ENCODE assay signal across 7 mouse cellular contexts in genomic region chr14:54259722-54260085, GRCm38 (mm10). TPM values are rescaled to one million over a fixed set of nuclear protein-coding genes. Genes with fewer than 3 reads are reported as not detected.
DNase-seq lines count a peak whose midpoint lies in the region; ATAC-seq and TF ChIP-seq lines count a peak whose summit lies in the region.

No protein-coding gene starts in this region.

- 15% methylated on average over 8 of the region's 8 CpGs for WGBS in limb, embryonic 14.5 days
- 16% methylated on average over 8 of the region's 8 CpGs for WGBS in stomach, embryonic 16.5 days

- DNase-seq in limb, embryonic 14.5 days (ENCODE audit: low spot score), result no peak
- no peak for DNase-seq in right cerebral cortex, postnatal 10 days (ENCODE audit: low spot score in 2 of 2)
- no peak for DNase-seq in retina, postnatal 1 day

- no peak for TF ChIP-seq CTCF in embryonic fibroblast, embryonic 13.5 days (IDR thresholded peaks at IDR 0.05; ENCODE audit: borderline replicate concordance, insufficient read depth, low read length)

- no peaks in the 10 kb centered on the region for H3K27me3 ChIP-seq in megakaryocyte, embryonic 14.5 days (replicated peaks)
- no peaks in the 10 kb centered on the region for H3K27me3 ChIP-seq in limb, embryonic 14.5 days (ENCODE audit: control insufficient read depth, insufficient read depth, low read length)
- no peaks in the 10 kb centered on the region for H3K27me3 ChIP-seq in stomach, embryonic 16.5 days (ENCODE audit: control insufficient read depth, insufficient read depth, low read length)

- peak overlapping the region; percentile 91 for H3K4me3 ChIP-seq in megakaryocyte, embryonic 14.5 days (replicated peaks)
- H3K4me3 ChIP-seq in embryonic fibroblast, embryonic 13.5 days (ENCODE audit: insufficient read depth, low read length), result peak overlapping the region; percentile 91
- H3K4me3 ChIP-seq in limb, embryonic 14.5 days (replicated peaks; ENCODE audit: low read length), result peak overlapping the region; percentile 50
- peak overlapping the region; percentile 64 for H3K4me3 ChIP-seq in stomach, embryonic 16.5 days (replicated peaks; ENCODE audit: low read length)

- peaks cover 42% of the 10 kb centered on the region for H3K36me3 ChIP-seq in megakaryocyte, embryonic 14.5 days (replicated peaks; ENCODE audit: low read length)
- H3K36me3 ChIP-seq in limb, embryonic 14.5 days (ENCODE audit: control insufficient read depth, insufficient read depth, low read length), result peaks cover 16% of the 10 kb centered on the region
- H3K36me3 ChIP-seq in stomach, embryonic 16.5 days (ENCODE audit: control insufficient read depth, insufficient read depth, low read length), result no peaks in the 10 kb centered on the region

- ATAC-seq in megakaryocyte, adult 5-6 weeks (ENCODE audit: poor library complexity, severe bottlenecking), result no peak
- no peak for ATAC-seq in limb, embryonic 14.5 days (ENCODE audit: low FRiP score, low read depth)
- no peak for ATAC-seq in stomach, embryonic 16.5 days (ENCODE audit: insufficient read depth, low FRiP score)

- H3K9me3 ChIP-seq in megakaryocyte, embryonic 14.5 days, result no peaks in the 10 kb centered on the region
- H3K9me3 ChIP-seq in limb, embryonic 14.5 days (ENCODE audit: control insufficient read depth, low read length), result no peaks in the 10 kb centered on the region
- H3K9me3 ChIP-seq in stomach, embryonic 16.5 days (replicated peaks; ENCODE audit: control insufficient read depth, low read length), result no peaks in the 10 kb centered on the region

- peak overlapping the region; percentile 54 for H3K9ac ChIP-seq in limb, embryonic 14.5 days (ENCODE audit: low read depth, low read length, severe bottlenecking)
- H3K9ac ChIP-seq in stomach, embryonic 16.5 days (ENCODE audit: low read length), result peak overlapping the region; percentile 78

- no peak for TF ChIP-seq POLR2A in embryonic fibroblast, embryonic 13.5 days (IDR thresholded peaks at IDR 0.05; ENCODE audit: low read depth, low read length)
- TF ChIP-seq POLR2A in limb, embryonic 14.5 days (IDR thresholded peaks at IDR 0.05; ENCODE audit: borderline replicate concordance, extremely low read depth, insufficient read depth, insufficient read length), result no peak

- H3K4me2 ChIP-seq in limb, embryonic 14.5 days (replicated peaks; ENCODE audit: low read depth, low read length, severe bottlenecking), result peak overlapping the region; percentile 66
- peak overlapping the region; percentile 53 for H3K4me2 ChIP-seq in stomach, embryonic 16.5 days (ENCODE audit: low read depth, low read length)

- H3K4me1 ChIP-seq in megakaryocyte, embryonic 14.5 days, result peaks cover 37% of the 10 kb centered on the region
- peaks cover 8% of the 10 kb centered on the region for H3K4me1 ChIP-seq in embryonic fibroblast, embryonic 13.5 days (ENCODE audit: control insufficient read depth, insufficient read depth, low read length)
- peaks cover 12% of the 10 kb centered on the region for H3K4me1 ChIP-seq in limb, embryonic 14.5 days (ENCODE audit: control insufficient read depth, insufficient read depth, low read length)
- peaks cover 11% of the 10 kb centered on the region; the same call in 1 of the 2 replicates for H3K4me1 ChIP-seq in stomach, embryonic 16.5 days (ENCODE audit: control insufficient read depth, insufficient read depth, low read length)

- H3K27ac ChIP-seq in embryonic fibroblast, embryonic 13.5 days (ENCODE audit: insufficient read depth, low read length), result peak overlapping the region; percentile 60
- peak overlapping the region; percentile 65 for H3K27ac ChIP-seq in limb, embryonic 14.5 days (replicated peaks; ENCODE audit: low read depth, low read length)
- H3K27ac ChIP-seq in stomach, embryonic 16.5 days (ENCODE audit: low read length), result no peak overlapping the region

RNA-seq across cellular contexts. Expression of gene Abhd4, which starts 5.7 kb away (rescaled TPM):
- polyA plus RNA-seq in megakaryocyte, embryonic 14.5 days (2012; ENCODE audit: insufficient read depth, low replicate concordance), result 17.3 and 19.7 TPM in 2 replicates
- 11.0 and 13.9 TPM in 2 replicates for total RNA-seq in megakaryocyte, adult 5-6 weeks (2015)
- total RNA-seq in megakaryocyte, adult 5-6 weeks (2017), result 10.0 and 16.5 TPM in 2 replicates
- polyA plus RNA-seq in embryonic fibroblast, embryonic 13.5 days (2011; ENCODE audit: insufficient read length, low read depth, missing spikeins), result 74.6 and 86.4 TPM in 2 replicates
- polyA plus RNA-seq in limb, embryonic 14.5 days (2012; rRNA removed), result 27.7 and 31.9 TPM in 2 replicates
- polyA plus RNA-seq in limb, embryonic 14.5 days (2014; fragmentation: Nextera tagmentation; extraction: Ambion mirVana), result 58.4 and 58.7 TPM in 2 replicates
- polyA plus RNA-seq in stomach, embryonic 16.5 days (2015; fragmentation: Nextera tagmentation; extraction: Ambion mirVana), result 51.7 and 57.0 TPM in 2 replicates

RNA-seq across cellular contexts. Expression of gene Dad1, which starts 5.8 kb away (rescaled TPM):
- 15.0 and 54.8 TPM in 2 replicates for polyA plus RNA-seq in megakaryocyte, embryonic 14.5 days (2012; ENCODE audit: insufficient read depth, low replicate concordance)
- 136 and 154 TPM in 2 replicates for total RNA-seq in megakaryocyte, adult 5-6 weeks (2015)
- 84.1 and 86.7 TPM in 2 replicates for total RNA-seq in megakaryocyte, adult 5-6 weeks (2017)
- 162 and 179 TPM in 2 replicates for polyA plus RNA-seq in embryonic fibroblast, embryonic 13.5 days (2011; ENCODE audit: insufficient read length, low read depth, missing spikeins)
- polyA plus RNA-seq in limb, embryonic 14.5 days (2012; rRNA removed), result 248 and 505 TPM in 2 replicates
- 404 and 419 TPM in 2 replicates for polyA plus RNA-seq in limb, embryonic 14.5 days (2014; fragmentation: Nextera tagmentation; extraction: Ambion mirVana)
- 391 and 448 TPM in 2 replicates for polyA plus RNA-seq in stomach, embryonic 16.5 days (2015; fragmentation: Nextera tagmentation; extraction: Ambion mirVana)

RNA-seq across cellular contexts. Expression of gene Olfr49, which starts 25.0 kb away (rescaled TPM):
- polyA plus RNA-seq in megakaryocyte, embryonic 14.5 days (2012; ENCODE audit: insufficient read depth, low replicate concordance), result not detected in 2 replicates
- total RNA-seq in megakaryocyte, adult 5-6 weeks (2015), result not detected in 2 replicates
- total RNA-seq in megakaryocyte, adult 5-6 weeks (2017), result 0.11 TPM in 1 of 2 replicates, not detected in the other
- polyA plus RNA-seq in embryonic fibroblast, embryonic 13.5 days (2011; ENCODE audit: insufficient read length, low read depth, missing spikeins), result not detected in 2 replicates
- not detected in 2 replicates for polyA plus RNA-seq in limb, embryonic 14.5 days (2012; rRNA removed)
- polyA plus RNA-seq in limb, embryonic 14.5 days (2014; fragmentation: Nextera tagmentation; extraction: Ambion mirVana), result not detected in 2 replicates
- not detected in 2 replicates for polyA plus RNA-seq in stomach, embryonic 16.5 days (2015; fragmentation: Nextera tagmentation; extraction: Ambion mirVana)
